Mouse (Mus musculus) induced T-regulatory cell, adult 2 months (primary cell): ENCODE measurements around the gene Styxl1.

Source experiments
- DNase-seq: peaks from one replicate; pipeline ENCODE4 v3.0.0-alpha.2; 2012; ENCODE audit warnings: low read depth

Styxl1 gene

GRCm38 (mm10) chr5:135697711-135698111 is 80.5 kb downstream of the Styxl1 start:
- DNase-seq = no peak
